In genomic region chr8:123062721-123063120, GRCm38 (mm10) we compare ENCODE assay signal across 8 mouse cellular contexts. TPM values are rescaled to one million over a fixed set of nuclear protein-coding genes. Genes with fewer than 3 reads are reported as not detected.
DNase-seq lines count a peak whose midpoint lies in the region; ATAC-seq and TF ChIP-seq lines count a peak whose summit lies in the region.

Gene Spg7 (plus strand): TSS chr8:123062942.

- no peak within 1 kb of the TSS for H3K4me2 ChIP-seq in heart, embryonic 13.5 days
- no peak within 1 kb of the TSS for H3K4me2 ChIP-seq in myocyte (ENCODE audit: low read depth)

- H3K4me3 ChIP-seq in lung, adult 2 months (replicated peaks; ENCODE audit: extremely low read depth, low read depth, low read length) = no peak within 1 kb of the TSS
- H3K4me3 ChIP-seq in embryonic facial prominence, embryonic 10.5 days = no peak within 1 kb of the TSS
- H3K4me3 ChIP-seq in heart, embryonic 13.5 days = no peak within 1 kb of the TSS
- no peak within 1 kb of the TSS for H3K4me3 ChIP-seq in myocyte

- H3K9me3 ChIP-seq in embryonic facial prominence, embryonic 10.5 days = no peaks in the 10 kb centered on the region
- no peaks in the 10 kb centered on the region for H3K9me3 ChIP-seq in heart, embryonic 13.5 days

- H3ac ChIP-seq in myocyte (ENCODE audit: control insufficient read depth, insufficient read length) = no peak within 1 kb of the TSS

- 75% methylated on average over 7 of the region's 7 CpGs for WGBS in lung, adult 2 months
- 75% methylated on average over 7 of the region's 7 CpGs for WGBS in embryonic facial prominence, embryonic 10.5 days
- WGBS in heart, embryonic 13.5 days = 74% methylated on average over 7 of the region's 7 CpGs

- H3K27me3 ChIP-seq in embryonic facial prominence, embryonic 10.5 days (replicated peaks; ENCODE audit: low read depth, poor library complexity, severe bottlenecking) = no peaks in the 10 kb centered on the region
- no peaks in the 10 kb centered on the region for H3K27me3 ChIP-seq in heart, embryonic 13.5 days (replicated peaks)
- no peaks in the 10 kb centered on the region for H3K27me3 ChIP-seq in myocyte (ENCODE audit: control insufficient read depth, insufficient read depth, insufficient read length)

- no peak for TF ChIP-seq CTCF in lung, adult 2 months (IDR thresholded peaks at IDR 0.05; ENCODE audit: insufficient read depth, low read length)

- DNase-seq in lung, adult 2 months = no peak
- no peak for DNase-seq in lung, postnatal 36 days
- no peak for DNase-seq in embryonic facial prominence, embryonic 10.5 days (ENCODE audit: low spot score)
- DNase-seq in left cerebral cortex, postnatal 14 days (ENCODE audit: low spot score in 2 of 2) = no peak
- DNase-seq in spleen, postnatal 4 days (ENCODE audit: low spot score in 2 of 2) = no peak
- no peak for DNase-seq in right cerebral cortex, adult 18-20 months

- peaks cover 21% of the 10 kb centered on the region for H3K79me2 ChIP-seq in myocyte (ENCODE audit: control insufficient read depth, insufficient read depth)

- H3K4me1 ChIP-seq in lung, adult 2 months (ENCODE audit: control insufficient read depth, insufficient read depth, low read length) = peaks cover 8% of the 10 kb centered on the region
- peaks cover 24% of the 10 kb centered on the region for H3K4me1 ChIP-seq in embryonic facial prominence, embryonic 10.5 days
- peaks cover 28% of the 10 kb centered on the region for H3K4me1 ChIP-seq in heart, embryonic 13.5 days

- peaks cover 13% of the 10 kb centered on the region for H3K36me3 ChIP-seq in embryonic facial prominence, embryonic 10.5 days (replicated peaks)
- peaks cover 11% of the 10 kb centered on the region for H3K36me3 ChIP-seq in heart, embryonic 13.5 days
- H3K36me3 ChIP-seq in myocyte (ENCODE audit: control insufficient read depth, insufficient read depth) = no peaks in the 10 kb centered on the region

- H3K27ac ChIP-seq in embryonic facial prominence, embryonic 10.5 days (replicated peaks) = no peak within 1 kb of the TSS
- H3K27ac ChIP-seq in heart, embryonic 13.5 days (replicated peaks) = no peak within 1 kb of the TSS

- no peak for TF ChIP-seq POLR2A in lung, adult 2 months (IDR thresholded peaks at IDR 0.05; ENCODE audit: borderline replicate concordance, extremely low read depth, low read depth, low read length)
- TF ChIP-seq POLR2A in myocyte (IDR thresholded peaks at IDR 0.05; ENCODE audit: insufficient read length, low read depth) = no peak

- intact Hi-C loops in left cerebral cortex, postnatal 14 days (cut with DNase I) = no loop called here

- no peak within 1 kb of the TSS for H3K9ac ChIP-seq in heart, embryonic 13.5 days

- no peak for ATAC-seq in heart, embryonic 13.5 days (ENCODE audit: extremely low read depth, insufficient number of reproducible peaks, low FRiP score, low TSS enrichment)

TF ChIP-seq in myocyte, 11 proteins besides CTCF, POLR2A, EP300 and RAD21:
- TF ChIP-seq MYOG (IDR thresholded peaks at IDR 0.05; ENCODE audit: control insufficient read depth in 1 of 3, insufficient read depth in 1 of 3, insufficient read length in 2 of 3, low read depth in 2 of 3) (no peak), MAX (IDR thresholded peaks at IDR 0.05; ENCODE audit: low read depth) (no peak), POLR2AphosphoS2 (IDR thresholded peaks at IDR 0.05; ENCODE audit: insufficient read length, low read depth) (no peak), TCF3 (IDR thresholded peaks at IDR 0.05; ENCODE audit: insufficient read length, low read depth) (no peak), MYOD1 (IDR thresholded peaks at IDR 0.05; ENCODE audit: control insufficient read depth in 1 of 3, insufficient read length in 2 of 3, low read depth in 2 of 3) (no peak), SRF (IDR thresholded peaks at IDR 0.05; ENCODE audit: control insufficient read depth, insufficient read length, low read depth) (no peak), USF1 (IDR thresholded peaks at IDR 0.05; ENCODE audit: low read depth) (no peak), TCF12 (IDR thresholded peaks at IDR 0.05; ENCODE audit: insufficient read depth, poor library complexity, severe bottlenecking) (no peak), CEBPB (IDR thresholded peaks at IDR 0.05; ENCODE audit: insufficient read depth, poor library complexity, severe bottlenecking) (no peak), REST (IDR thresholded peaks at IDR 0.05; ENCODE audit: insufficient read depth, insufficient read length) (no peak), E2F4 (IDR thresholded peaks at IDR 0.05; ENCODE audit: insufficient read depth) (no peak)

RNA-seq across cellular contexts. Expression of gene Spg7, which starts in this region (rescaled TPM):
- 71.1 and 85.5 TPM in 2 replicates for polyA plus RNA-seq in lung, adult 2 months (2012; rRNA removed)
- polyA plus RNA-seq in embryonic facial prominence, embryonic 10.5 days (2016; fragmentation: Nextera tagmentation; extraction: Ambion mirVana) = 51.3 and 54.5 TPM in 2 replicates
- polyA plus RNA-seq in heart, embryonic 13.5 days (2015; fragmentation: Nextera tagmentation; extraction: Ambion mirVana) = 62.2 and 62.7 TPM in 2 replicates
- 10 to 100 TPM; 69.0 to 69.4 TPM for total RNA-seq in left cerebral cortex, postnatal 14 days (2021)
- polyA plus RNA-seq in myocyte (2012; fragmentation: generic; extraction: Trizol) = 83.4 TPM
